ENCODE assay signal across 9 mouse cellular contexts in genomic region chr11:104451239-104451638, GRCm38 (mm10). TPM values are rescaled to one million over a fixed set of nuclear protein-coding genes. Genes with fewer than 3 reads are reported as not detected.
DNase-seq lines count a peak whose midpoint lies in the region; ATAC-seq and TF ChIP-seq lines count a peak whose summit lies in the region.
"Had no signal": no experiment of that assay in that cellular context is flagged by ENCODE, and none has a peak within 500 bp of the region (broad histone marks: within the 10 kb centered on the region; RNA-seq: fewer than 3 reads in every experiment).

No protein-coding gene starts in this region.

- no peaks in the 10 kb centered on the region for H3K4me1 ChIP-seq in forebrain, postnatal 0 days (ENCODE audit: insufficient read depth)
- H3K4me1 ChIP-seq in forebrain, embryonic 16.5 days (replicated peaks; ENCODE audit: control insufficient read depth, insufficient read depth, low read length): 0 out of 2 replicates have a peak, but pooled peaks cover 1% of the 10 kb centered on the region
- no peaks in the 10 kb centered on the region for H3K4me1 ChIP-seq in lung, postnatal 0 days (ENCODE audit: insufficient read depth, low read depth, low read length)
- no peaks in the 10 kb centered on the region for H3K4me1 ChIP-seq in cortical plate, adult 2 months (ENCODE audit: control insufficient read depth, insufficient read depth, low read length)
- no peaks in the 10 kb centered on the region for H3K4me1 ChIP-seq in stomach, postnatal 0 days (replicated peaks; ENCODE audit: control insufficient read depth, insufficient read depth)
- H3K4me1 ChIP-seq: midbrain, embryonic 13.5 days had no signal

- no peak for DNase-seq in forebrain, postnatal 0 days
- peak; percentile 40 for DNase-seq in lung, postnatal 0 days (ENCODE audit: low spot score)
- no peak for DNase-seq in lung, adult 18-20 months
- no peak for DNase-seq in stomach, postnatal 0 days (ENCODE audit: low spot score)
- no peak for DNase-seq in adrenal gland, adult 2 months

- no peak for TF ChIP-seq POLR2A in cortical plate, adult 2 months (IDR thresholded peaks at IDR 0.05; ENCODE audit: extremely low read depth, insufficient read depth, low read length)

- peak; percentile 38; the same call in 1 of the 2 replicates for TF ChIP-seq CTCF in forebrain, postnatal 0 days (IDR thresholded peaks at IDR 0.05; ENCODE audit: low read depth)
- peak; percentile 55 for TF ChIP-seq CTCF in lung, postnatal 0 days (IDR thresholded peaks at IDR 0.05)
- peak; percentile 24; the same call in 1 of the 2 replicates for TF ChIP-seq CTCF in cortical plate, adult 2 months (IDR thresholded peaks at IDR 0.05; ENCODE audit: extremely low read depth, insufficient read depth, low read length)
- TF ChIP-seq CTCF in stomach, postnatal 0 days (IDR thresholded peaks at IDR 0.05; ENCODE audit: low read depth): peak; percentile 52

- H3K27me3 ChIP-seq in forebrain, postnatal 0 days (ENCODE audit: insufficient read depth, low read length): no peaks in the 10 kb centered on the region
- H3K27me3 ChIP-seq in forebrain, embryonic 16.5 days (replicated peaks; ENCODE audit: control insufficient read depth, insufficient read depth, low read length): no peaks in the 10 kb centered on the region
- H3K27me3 ChIP-seq in lung, postnatal 0 days (replicated peaks; ENCODE audit: insufficient read depth, low read length): no peaks in the 10 kb centered on the region
- H3K27me3 ChIP-seq in stomach, postnatal 0 days (ENCODE audit: control insufficient read depth, insufficient read depth, low read length): no peaks in the 10 kb centered on the region
- H3K27me3 ChIP-seq: midbrain, embryonic 13.5 days had no signal

- no peak overlapping the region for H3K4me3 ChIP-seq in forebrain, postnatal 0 days (ENCODE audit: low read depth, low read length)
- H3K4me3 ChIP-seq in forebrain, embryonic 16.5 days (replicated peaks; ENCODE audit: low read length): no peak overlapping the region
- H3K4me3 ChIP-seq in lung, postnatal 0 days (ENCODE audit: low read depth, low read length): no peak overlapping the region
- no peak overlapping the region for H3K4me3 ChIP-seq in cortical plate, adult 2 months (ENCODE audit: insufficient read depth, low read length)
- H3K4me3 ChIP-seq in stomach, postnatal 0 days (ENCODE audit: low read depth, low read length): no peak overlapping the region
- H3K4me3 ChIP-seq: midbrain, embryonic 13.5 days had no signal

- 0 out of 2 replicates have a peak, but pooled peaks cover 4% of the 10 kb centered on the region for H3K36me3 ChIP-seq in forebrain, postnatal 0 days (ENCODE audit: insufficient read depth)
- H3K36me3 ChIP-seq in forebrain, embryonic 16.5 days (ENCODE audit: control insufficient read depth, insufficient read depth): no peaks in the 10 kb centered on the region
- H3K36me3 ChIP-seq in lung, postnatal 0 days (ENCODE audit: insufficient read depth, low read length): no peaks in the 10 kb centered on the region
- H3K36me3 ChIP-seq in stomach, postnatal 0 days (ENCODE audit: control insufficient read depth, insufficient read depth, low read length): no peaks in the 10 kb centered on the region

- H3K9ac ChIP-seq in forebrain, postnatal 0 days: no peak overlapping the region
- no peak overlapping the region for H3K9ac ChIP-seq in forebrain, embryonic 16.5 days (replicated peaks; ENCODE audit: low read depth, low read length)
- H3K9ac ChIP-seq in lung, postnatal 0 days (replicated peaks; ENCODE audit: low read depth): no peak overlapping the region
- H3K9ac ChIP-seq in stomach, postnatal 0 days (ENCODE audit: low read length): no peak overlapping the region
- H3K9ac ChIP-seq: midbrain, embryonic 13.5 days had no signal

- no peak overlapping the region for H3K27ac ChIP-seq in forebrain, postnatal 0 days (ENCODE audit: low read depth, low read length)
- H3K27ac ChIP-seq in forebrain, embryonic 16.5 days (ENCODE audit: low read length): no peak overlapping the region
- H3K27ac ChIP-seq in lung, postnatal 0 days (ENCODE audit: low read length): no peak overlapping the region
- no peak overlapping the region for H3K27ac ChIP-seq in cortical plate, adult 2 months (ENCODE audit: insufficient read depth, low read length)
- no peak overlapping the region for H3K27ac ChIP-seq in stomach, postnatal 0 days (replicated peaks)
- H3K27ac ChIP-seq: midbrain, embryonic 13.5 days had no signal

- no peak for ATAC-seq in forebrain, postnatal 0 days
- no peak for ATAC-seq in forebrain, embryonic 16.5 days
- no peak for ATAC-seq in lung, postnatal 0 days
- ATAC-seq in stomach, postnatal 0 days (ENCODE audit: low FRiP score, low TSS enrichment): no peak
- ATAC-seq in inflammation-experienced regulatory T-cells, adult 6 months: no peak
- ATAC-seq: midbrain, embryonic 13.5 days had no signal

- TF ChIP-seq EP300 in lung, postnatal 0 days (IDR thresholded peaks at IDR 0.05): no peak
- no peak for TF ChIP-seq EP300 in stomach, postnatal 0 days (optimal IDR thresholded peaks at IDR 0.05)

- H3K9me3 ChIP-seq in forebrain, postnatal 0 days (ENCODE audit: low read length): 0 out of 2 replicates have a peak, but pooled peaks cover 3% of the 10 kb centered on the region
- H3K9me3 ChIP-seq in forebrain, embryonic 16.5 days (ENCODE audit: control insufficient read depth, low read length): no peaks in the 10 kb centered on the region
- H3K9me3 ChIP-seq in lung, postnatal 0 days (ENCODE audit: low read length): no peaks in the 10 kb centered on the region
- no peaks in the 10 kb centered on the region for H3K9me3 ChIP-seq in stomach, postnatal 0 days (ENCODE audit: control insufficient read depth, low read length)
- H3K9me3 ChIP-seq: midbrain, embryonic 13.5 days had no signal

- 100% methylated on average over 1 of the region's 1 CpGs for WGBS in forebrain, postnatal 0 days
- 100% methylated on average over 1 of the region's 1 CpGs for WGBS in forebrain, embryonic 16.5 days
- WGBS in lung, postnatal 0 days: 98% methylated on average over 1 of the region's 1 CpGs
- WGBS in stomach, postnatal 0 days: 91% methylated on average over 1 of the region's 1 CpGs

- no peak overlapping the region for H3K4me2 ChIP-seq in forebrain, postnatal 0 days (ENCODE audit: low read depth)
- H3K4me2 ChIP-seq in forebrain, embryonic 16.5 days (ENCODE audit: low read length): no peak overlapping the region
- H3K4me2 ChIP-seq in lung, postnatal 0 days (replicated peaks; ENCODE audit: low read depth, low read length): no peak overlapping the region
- H3K4me2 ChIP-seq in stomach, postnatal 0 days (replicated peaks; ENCODE audit: low read depth): no peak overlapping the region
- H3K4me2 ChIP-seq: midbrain, embryonic 13.5 days had no signal

RNA-seq across cellular contexts. Expression of gene Kansl1, which starts 17.4 kb away (rescaled TPM):
- total RNA-seq in forebrain, postnatal 0 days (2014; rRNA removed): 65.3 and 67.6 TPM in 2 replicates
- polyA plus RNA-seq in forebrain, postnatal 0 days (2015; fragmentation: Nextera tagmentation; extraction: Ambion mirVana): 19.5 and 22.0 TPM in 2 replicates
- polyA plus RNA-seq in forebrain, embryonic 16.5 days (2015; fragmentation: Nextera tagmentation; extraction: Ambion mirVana): 32.5 and 32.7 TPM in 2 replicates
- polyA plus RNA-seq in lung, postnatal 0 days (2015; fragmentation: Nextera tagmentation; extraction: Ambion mirVana): 11.0 and 12.8 TPM in 2 replicates
- polyA plus RNA-seq in cortical plate, adult 2 months (2012; rRNA removed): 85.7 and 86.2 TPM in 2 replicates
- 7.5 and 8.2 TPM in 2 replicates for polyA plus RNA-seq in stomach, postnatal 0 days (2015; fragmentation: Nextera tagmentation; extraction: Ambion mirVana)
- 10 to 100 TPM; 45.1 to 53.3 TPM for total RNA-seq in adrenal gland, adult 2 months (2021)
- polyA plus RNA-seq in adrenal gland, adult 2 months (2012; rRNA removed): 128 and 133 TPM in 2 replicates
- polyA plus RNA-seq in inflammation-experienced regulatory T-cells, adult 6 months (2017; shearing (Covaris generic)): 10 to 100 TPM; 41.7 to 50.0 (median 44.5) TPM
